Mouse (Mus musculus) ES-E14 (cell line): ENCODE data around the gene Med11.

Source experiments
- CHD2 ChIP-seq: IDR thresholded peaks from 2 replicates; pipeline ENCODE4 v1.6.1; 2014; ENCODE audit warnings: mild to moderate bottlenecking, low read depth, low read length, inconsistent platforms
- ZNF384 ChIP-seq: IDR thresholded peaks from 2 replicates; pipeline ENCODE4 v1.6.1; 2012; ENCODE audit warnings: low read depth, low read length, inconsistent platforms

GRCm38 (mm10) chr11:70403598-70403997 is 48.1 kb upstream of the Med11 start:
- no peak for TF ChIP-seq ZNF384
- no peak for TF ChIP-seq CHD2
